Mouse (Mus musculus) liver, adult 2 months (tissue): ENCODE measurements around the gene Slc40a1.

Experiments
- CTCF ChIP-seq: fragments of 200-500 bp; IDR thresholded peaks from 2 replicates; pipeline ENCODE4 v1.5.1; 2011; ENCODE audit warnings: low read depth, low read length, control low read depth
- POLR2A ChIP-seq: fragments of 200-500 bp; IDR thresholded peaks from 2 replicates; pipeline ENCODE4 v1.6.1; 2011; ENCODE audit warnings: low read length, control low read depth; ENCODE audit not compliant: insufficient read depth; ENCODE audit errors: extremely low read depth

- TF ChIP-seq POLR2A (no peak), CTCF (no peak)
Measured at GRCm38 (mm10) chr1:45865727-45866126, 60.6 kb downstream of the Slc40a1 start.
